Mouse (Mus musculus): ENCODE measurements around the gene St5. TPM values are rescaled to one million over a fixed set of nuclear protein-coding genes. Genes with fewer than 3 reads are reported as not detected.

St5 gene
- polyA plus RNA-seq, 2 experiments: 45.0 to 56.3 TPM

GRCm38 (mm10) chr7:109524763-109525162 is 178.6 kb downstream of the St5 start:
- no peaks in the 10 kb centered on the region for H3K27me3 ChIP-seq (ENCODE audit: control insufficient read depth, insufficient read depth, low read length)
- DNase-seq (ENCODE audit: low spot score) (no peak), ATAC-seq (ENCODE audit: low FRiP score, low read depth) (no peak)
- no peak for TF ChIP-seq POLR2A (IDR thresholded peaks at IDR 0.05; ENCODE audit: borderline replicate concordance, extremely low read depth, insufficient read depth, insufficient read length)
- no peak overlapping the region for H3K4me2 ChIP-seq (replicated peaks; ENCODE audit: low read depth, low read length, severe bottlenecking)
- peaks cover 13% of the 10 kb centered on the region for H3K4me1 ChIP-seq (ENCODE audit: control insufficient read depth, insufficient read depth, low read length)
- no peak overlapping the region for H3K4me3 ChIP-seq (replicated peaks; ENCODE audit: low read length)
- H3K9ac ChIP-seq (ENCODE audit: low read depth, low read length, severe bottlenecking): no peak overlapping the region
- WGBS: 90% methylated on average over 3 of the region's 3 CpGs
- peaks cover 79% of the 10 kb centered on the region for H3K36me3 ChIP-seq (ENCODE audit: control insufficient read depth, insufficient read depth, low read length)
- peak overlapping the region; percentile 26; the same call in 1 of the 2 replicates for H3K27ac ChIP-seq (replicated peaks; ENCODE audit: low read depth, low read length)
- H3K9me3 ChIP-seq (ENCODE audit: control insufficient read depth, low read length): no peaks in the 10 kb centered on the region

DNA sequence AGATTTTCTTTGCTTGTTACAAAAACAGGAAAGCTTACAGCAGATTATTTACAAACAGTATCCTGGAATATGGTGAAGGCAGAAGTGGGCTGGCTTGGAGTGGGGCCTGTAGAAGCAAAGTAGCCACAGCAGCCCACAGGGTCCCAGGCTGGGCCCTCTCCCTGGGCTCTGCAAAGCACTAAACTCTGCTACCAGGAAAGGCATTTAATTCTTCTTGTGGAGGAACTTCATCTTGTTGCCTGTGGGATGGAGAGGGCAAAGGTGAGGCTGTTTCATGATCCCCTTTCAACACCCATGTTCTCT is 179.0 kb downstream of the St5 start:
- Histone ChIP-seq H3K27ac (replicated peaks; ENCODE audit: low read depth, low read length) (no peak overlapping the region), H3K4me2 (replicated peaks; ENCODE audit: low read depth, low read length, severe bottlenecking) (no peak overlapping the region), H3K9me3 (ENCODE audit: control insufficient read depth, low read length) (no peaks in the 10 kb centered on the region), H3K4me1 (ENCODE audit: control insufficient read depth, insufficient read depth, low read length) (peaks cover 13% of the 10 kb centered on the region), H3K4me3 (replicated peaks; ENCODE audit: low read length) (no peak overlapping the region), H3K9ac (ENCODE audit: low read depth, low read length, severe bottlenecking) (no peak overlapping the region), H3K27me3 (ENCODE audit: control insufficient read depth, insufficient read depth, low read length) (no peaks in the 10 kb centered on the region), H3K36me3 (ENCODE audit: control insufficient read depth, insufficient read depth, low read length) (peaks cover 78% of the 10 kb centered on the region)
- no peak for DNase-seq (ENCODE audit: low spot score)
- ATAC-seq (ENCODE audit: low FRiP score, low read depth): no peak
- no peak for TF ChIP-seq POLR2A (IDR thresholded peaks at IDR 0.05; ENCODE audit: borderline replicate concordance, extremely low read depth, insufficient read depth, insufficient read length)

DNA sequence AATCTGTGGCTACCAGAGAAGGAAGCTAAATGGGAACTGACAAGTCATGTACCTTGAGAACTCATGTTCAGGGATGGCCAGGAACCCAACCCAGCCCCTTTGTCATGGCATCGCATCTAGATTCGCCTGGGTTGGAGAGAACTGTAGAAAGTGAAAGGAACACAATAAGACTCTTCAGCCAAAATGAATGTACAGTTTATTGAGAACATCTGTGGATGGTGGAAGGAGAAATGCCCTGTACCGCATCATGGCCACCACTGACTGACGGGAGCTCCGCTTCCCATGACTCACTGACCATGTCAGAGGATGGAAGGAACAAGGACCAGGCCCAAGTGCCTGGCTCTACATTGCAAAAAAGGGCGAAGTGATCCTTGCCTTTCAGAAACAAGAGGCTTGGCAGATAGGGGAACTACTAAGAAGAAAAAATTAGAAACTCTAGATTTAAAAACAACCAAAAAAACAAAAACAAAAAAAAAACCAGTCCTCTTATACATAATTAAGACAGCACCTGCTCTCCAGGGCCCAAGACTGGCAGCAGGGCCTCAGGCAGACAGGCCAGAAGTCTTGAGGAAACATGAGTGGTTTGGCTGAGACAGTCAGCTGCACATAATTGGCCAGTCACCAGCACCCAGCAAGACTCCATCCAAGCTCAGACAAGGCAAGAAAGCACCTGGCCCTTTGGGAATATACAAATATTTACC is 179.5 kb downstream of the St5 start:
- Histone ChIP-seq H3K4me3 (replicated peaks; ENCODE audit: low read length) (no peak overlapping the region), H3K36me3 (ENCODE audit: control insufficient read depth, insufficient read depth, low read length) (peaks cover 78% of the 10 kb centered on the region), H3K9me3 (ENCODE audit: control insufficient read depth, low read length) (no peaks in the 10 kb centered on the region), H3K9ac (ENCODE audit: low read depth, low read length, severe bottlenecking) (no peak overlapping the region), H3K27ac (replicated peaks; ENCODE audit: low read depth, low read length) (no peak overlapping the region), H3K27me3 (ENCODE audit: control insufficient read depth, insufficient read depth, low read length) (no peaks in the 10 kb centered on the region), H3K4me1 (ENCODE audit: control insufficient read depth, insufficient read depth, low read length) (peaks cover 13% of the 10 kb centered on the region), H3K4me2 (replicated peaks; ENCODE audit: low read depth, low read length, severe bottlenecking) (no peak overlapping the region)
- TF ChIP-seq POLR2A (IDR thresholded peaks at IDR 0.05; ENCODE audit: borderline replicate concordance, extremely low read depth, insufficient read depth, insufficient read length): no peak
- WGBS: 49% methylated on average over 6 of the region's 6 CpGs
- DNase-seq (ENCODE audit: low spot score) (peak; percentile 21), ATAC-seq (ENCODE audit: low FRiP score, low read depth) (no peak)

- H3K9ac ChIP-seq (ENCODE audit: low read depth, low read length, severe bottlenecking): no peak overlapping the region
- no peak for ATAC-seq (ENCODE audit: low FRiP score, low read depth)
- H3K27ac ChIP-seq (replicated peaks; ENCODE audit: low read depth, low read length): no peak overlapping the region
- no peaks in the 10 kb centered on the region for H3K9me3 ChIP-seq (ENCODE audit: control insufficient read depth, low read length)
- peaks cover 78% of the 10 kb centered on the region for H3K36me3 ChIP-seq (ENCODE audit: control insufficient read depth, insufficient read depth, low read length)
- no peaks in the 10 kb centered on the region for H3K27me3 ChIP-seq (ENCODE audit: control insufficient read depth, insufficient read depth, low read length)
- no peak for TF ChIP-seq POLR2A (IDR thresholded peaks at IDR 0.05; ENCODE audit: borderline replicate concordance, extremely low read depth, insufficient read depth, insufficient read length)
- no peak overlapping the region for H3K4me3 ChIP-seq (replicated peaks; ENCODE audit: low read length)
- H3K4me2 ChIP-seq (replicated peaks; ENCODE audit: low read depth, low read length, severe bottlenecking): no peak overlapping the region
- H3K4me1 ChIP-seq (ENCODE audit: control insufficient read depth, insufficient read depth, low read length): peaks cover 14% of the 10 kb centered on the region
- no peak for DNase-seq (ENCODE audit: low spot score)
- 68% methylated on average over 2 of the region's 2 CpGs for WGBS
Measured at GRCm38 (mm10) chr7:109523304-109523703, 180.1 kb downstream of the St5 start.

DNA sequence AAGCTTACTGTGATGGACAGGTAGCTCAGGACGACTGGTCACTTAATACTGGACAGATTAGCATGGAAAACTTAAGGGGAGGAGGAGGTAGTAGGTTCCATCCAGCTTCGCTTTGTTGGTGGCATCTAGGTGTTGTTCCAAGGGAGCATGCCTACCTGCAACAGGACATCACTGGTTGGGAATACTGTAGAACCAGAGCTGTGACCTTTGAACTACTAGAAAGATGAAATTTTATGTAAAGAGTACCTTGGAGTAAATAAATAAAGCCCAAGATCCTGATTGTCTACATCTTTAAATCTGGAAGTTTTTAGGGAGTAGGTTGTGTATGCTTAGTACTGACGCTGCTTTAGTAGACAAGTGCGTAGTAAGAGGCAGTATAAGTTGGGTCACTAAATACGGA is 181.3 kb downstream of the St5 start:
- Histone ChIP-seq H3K9me3 (ENCODE audit: control insufficient read depth, low read length) (no peaks in the 10 kb centered on the region), H3K4me1 (ENCODE audit: control insufficient read depth, insufficient read depth, low read length) (peaks cover 20% of the 10 kb centered on the region), H3K36me3 (ENCODE audit: control insufficient read depth, insufficient read depth, low read length) (peaks cover 70% of the 10 kb centered on the region), H3K9ac (ENCODE audit: low read depth, low read length, severe bottlenecking) (no peak overlapping the region), H3K4me3 (replicated peaks; ENCODE audit: low read length) (no peak overlapping the region), H3K27ac (replicated peaks; ENCODE audit: low read depth, low read length) (no peak overlapping the region), H3K4me2 (replicated peaks; ENCODE audit: low read depth, low read length, severe bottlenecking) (no peak overlapping the region), H3K27me3 (ENCODE audit: control insufficient read depth, insufficient read depth, low read length) (no peaks in the 10 kb centered on the region)
- no peak for TF ChIP-seq POLR2A (IDR thresholded peaks at IDR 0.05; ENCODE audit: borderline replicate concordance, extremely low read depth, insufficient read depth, insufficient read length)
- 77% methylated on average over 5 of the region's 5 CpGs for WGBS
- no peak for DNase-seq (ENCODE audit: low spot score)
- no peak for ATAC-seq (ENCODE audit: low FRiP score, low read depth)

Data from limb, embryonic 14.5 days (tissue).